Mouse (Mus musculus): ENCODE data around the gene Dydc2. TPM values are rescaled to one million over a fixed set of nuclear protein-coding genes. Genes with fewer than 3 reads are reported as not detected.

The Dydc2 gene
- polyA plus RNA-seq, 1 experiment from 2014 or later = not detected

DNA sequence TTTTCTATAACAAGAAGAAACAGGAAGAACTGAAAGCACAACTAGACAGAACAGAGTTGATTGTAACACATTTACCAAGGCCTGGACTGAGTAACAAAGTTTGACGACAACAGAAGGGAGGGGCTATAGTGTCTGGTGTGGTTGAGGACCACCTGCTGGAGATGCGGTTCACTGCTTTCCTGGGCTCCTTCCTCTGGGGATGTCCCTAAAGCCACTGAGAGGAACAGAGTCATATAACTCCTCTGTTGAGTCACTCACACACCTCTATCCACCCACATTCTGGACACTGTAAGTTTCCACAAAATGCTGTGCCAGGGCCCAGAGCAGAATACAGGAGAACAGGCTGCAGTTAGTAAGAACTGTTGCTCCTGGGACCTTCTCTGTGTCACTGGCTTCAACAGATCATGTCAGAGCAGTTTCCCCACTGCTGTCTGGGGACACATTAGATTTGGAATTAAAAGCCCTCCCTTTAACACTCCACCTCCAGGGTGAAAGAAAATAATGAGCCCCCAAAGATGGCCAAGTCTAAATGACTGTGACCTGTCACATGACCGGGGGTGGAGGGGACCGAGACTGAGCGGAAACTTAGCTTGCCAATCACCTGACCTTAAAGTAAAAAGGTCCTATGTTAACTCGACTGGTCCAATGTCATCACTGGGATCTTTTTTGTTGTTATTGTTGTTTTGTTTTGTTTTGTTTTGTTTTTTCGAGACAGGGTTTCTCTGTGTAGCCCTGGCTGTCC, 68.9 kb downstream of the Dydc2 start:
- peaks cover 18% of the 10 kb centered on the region for H3K36me3 ChIP-seq (ENCODE audit: control insufficient read depth, insufficient read depth, low read length)
- no peak for ATAC-seq (replicated peaks; ENCODE audit: low FRiP score, low TSS enrichment, low read depth)
- no peak overlapping the region for H3K27ac ChIP-seq (ENCODE audit: low read depth)
- WGBS = 86% methylated on average over 7 of the region's 7 CpGs
- H3K9me3 ChIP-seq (ENCODE audit: control insufficient read depth, low read length) = no peaks in the 10 kb centered on the region
- peaks cover 18% of the 10 kb centered on the region for H3K4me1 ChIP-seq (replicated peaks; ENCODE audit: control insufficient read depth, insufficient read depth, low read length)
- no peaks in the 10 kb centered on the region for H3K27me3 ChIP-seq (replicated peaks; ENCODE audit: control insufficient read depth, insufficient read depth, low read length)
- no peak overlapping the region for H3K4me3 ChIP-seq (ENCODE audit: low read depth, low read length)
- no peak overlapping the region for H3K4me2 ChIP-seq (ENCODE audit: low read length)
- no peak overlapping the region for H3K9ac ChIP-seq (ENCODE audit: low read length)
- DNase-seq (ENCODE audit: low spot score) = no peak

Other genes with a start within 250 kb of the Dydc2 start
- gene Sh2d4b, start 175.9 kb downstream of the Dydc2 start, polyA plus RNA-seq (2014; fragmentation: Nextera tagmentation; extraction: Ambion mirVana) = 0.46 and 0.70 TPM in 2 replicates
- gene Tspan14, start 102.4 kb downstream of the Dydc2 start, polyA plus RNA-seq (2014; fragmentation: Nextera tagmentation; extraction: Ambion mirVana) = 71.4 and 76.1 TPM in 2 replicates
- 46.3 and 46.4 TPM in 2 replicates for gene Fam213a, start 55.4 kb downstream of the Dydc2 start, polyA plus RNA-seq (2014; fragmentation: Nextera tagmentation; extraction: Ambion mirVana)
- gene Dydc1, start 3.7 kb upstream of the Dydc2 start, polyA plus RNA-seq (2014; fragmentation: Nextera tagmentation; extraction: Ambion mirVana) = not detected in 2 replicates
- gene Mat1a, start 35.8 kb upstream of the Dydc2 start, polyA plus RNA-seq (2014; fragmentation: Nextera tagmentation; extraction: Ambion mirVana) = 2.0 TPM in 1 of 2 replicates, not detected in the other
- gene Sftpa1, start 62.6 kb upstream of the Dydc2 start, polyA plus RNA-seq (2014; fragmentation: Nextera tagmentation; extraction: Ambion mirVana) = not detected in 2 replicates
- not detected in 2 replicates for gene Mbl1, start 82.2 kb upstream of the Dydc2 start, polyA plus RNA-seq (2014; fragmentation: Nextera tagmentation; extraction: Ambion mirVana)
- not detected in 2 replicates for gene Sftpd, start 115.9 kb upstream of the Dydc2 start, polyA plus RNA-seq (2014; fragmentation: Nextera tagmentation; extraction: Ambion mirVana)
- gene Gm2832, start 209.6 kb upstream of the Dydc2 start, polyA plus RNA-seq (2014; fragmentation: Nextera tagmentation; extraction: Ambion mirVana) = 0.27 and 0.37 TPM in 2 replicates